Mouse (Mus musculus) embryo, embryonic 9.5 days (tissue): ENCODE measurements at regions not wholly inside any gene's neighbourhood (a gene's known extent, or its start where the extent isn't known, plus 50 kb on each side); places are given as distances from the start of the nearest gene placed in this dataset.

Experiments
- DNase-seq: peaks from one replicate; pipeline ENCODE4 v3.0.0-alpha.2; 2017; ENCODE audit errors: extremely low spot score

- no peak for DNase-seq
Observed at GRCm38 (mm10) chr7:136083571-136084342, 367.6 kb upstream of the Mki67 start.

GRCm38 (mm10) chr7:136088785-136089184 is 372.6 kb upstream of the Mki67 start:
- DNase-seq: no peak

GRCm38 (mm10) chr7:136094681-136095360 is 378.7 kb upstream of the Mki67 start:
- DNase-seq: no peak

GRCm38 (mm10) chr7:136104021-136104420 is 387.9 kb upstream of the Mki67 start:
- no peak for DNase-seq

GRCm38 (mm10) chr7:136112163-136112562 is 396.0 kb upstream of the Mki67 start:
- no peak for DNase-seq

GRCm38 (mm10) chr7:136120930-136121329 is 404.8 kb upstream of the Mki67 start:
- no peak for DNase-seq

GRCm38 (mm10) chr7:136121406-136121805 is 405.2 kb upstream of the Mki67 start:
- peak; percentile 8 for DNase-seq

GRCm38 (mm10) chr7:136124786-136125185 is 408.6 kb upstream of the Mki67 start:
- no peak for DNase-seq

- no peak for DNase-seq
Observed at GRCm38 (mm10) chr7:136126393-136126792, 410.2 kb upstream of the Mki67 start.

GRCm38 (mm10) chr7:136127576-136127975 is 411.4 kb upstream of the Mki67 start:
- no peak for DNase-seq

GRCm38 (mm10) chr7:136129721-136130123 is 413.6 kb upstream of the Mki67 start:
- no peak for DNase-seq

GRCm38 (mm10) chr7:136130666-136131239 is 414.6 kb upstream of the Mki67 start:
- peak; percentile 17 for DNase-seq

- DNase-seq: no peak
Observed at GRCm38 (mm10) chr7:136132976-136133375, 416.8 kb upstream of the Mki67 start.

GRCm38 (mm10) chr7:136136666-136137065 is 420.5 kb upstream of the Mki67 start:
- no peak for DNase-seq

GRCm38 (mm10) chr7:136137341-136137740 is 421.2 kb upstream of the Mki67 start:
- DNase-seq: no peak

- no peak for DNase-seq
Observed at GRCm38 (mm10) chr7:136137831-136138602, 421.9 kb upstream of the Mki67 start.

GRCm38 (mm10) chr7:136142832-136143231 is 426.7 kb upstream of the Mki67 start:
- DNase-seq: no peak

- no peak for DNase-seq
Observed at GRCm38 (mm10) chr7:136150196-136150595, 434.0 kb upstream of the Mki67 start.

GRCm38 (mm10) chr7:136151301-136151930 is 435.3 kb upstream of the Mki67 start:
- peak; percentile 39 for DNase-seq

- peak; percentile 54 for DNase-seq
Observed at GRCm38 (mm10) chr7:136152470-136152869, 436.3 kb upstream of the Mki67 start.

- no peak for DNase-seq
Observed at GRCm38 (mm10) chr7:136153621-136154020, 437.5 kb upstream of the Mki67 start.

- peak; percentile 20 for DNase-seq
Observed at GRCm38 (mm10) chr7:136159136-136159535, 443.0 kb upstream of the Mki67 start.
